Mouse (Mus musculus): ENCODE data around the gene Cenpn. TPM values are rescaled to one million over a fixed set of nuclear protein-coding genes. Genes with fewer than 3 reads are reported as not detected.

The Cenpn gene
- polyA plus RNA-seq, 1 experiment from 2014 or later, result 23.7 TPM

DNA sequence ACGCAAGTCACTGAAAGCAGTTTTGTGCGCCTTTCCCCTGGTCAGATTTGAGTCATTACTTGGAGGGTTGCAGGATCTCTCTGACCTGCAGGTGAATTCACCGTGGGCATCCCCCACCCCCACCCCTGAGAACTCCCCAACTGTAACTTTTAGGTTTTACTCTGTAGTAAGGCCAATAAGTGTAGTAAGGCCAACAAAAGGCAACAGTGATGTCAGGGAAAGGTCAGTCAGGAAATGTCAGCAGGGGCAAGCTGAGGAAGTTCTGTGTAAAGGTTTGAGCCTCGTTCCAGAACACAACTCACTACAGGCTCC lies 22.8 kb downstream of the Cenpn start:
- peak overlapping the region; percentile 94 for H3K4me3 ChIP-seq (ENCODE audit: low read depth, low read length)
- no peaks in the 10 kb centered on the region for H3K27me3 ChIP-seq (replicated peaks; ENCODE audit: control insufficient read depth, insufficient read depth, low read length)
- WGBS, result 12% methylated on average over 4 of the region's 4 CpGs
- DNase-seq (ENCODE audit: low spot score) (no peak), ATAC-seq (no peak)
- H3K27ac ChIP-seq (ENCODE audit: low read depth, low read length), result no peak overlapping the region
- H3K9ac ChIP-seq (ENCODE audit: low read length), result peak overlapping the region; percentile 87
- H3K9me3 ChIP-seq (replicated peaks; ENCODE audit: control insufficient read depth, low read length), result no peaks in the 10 kb centered on the region
- H3K36me3 ChIP-seq (ENCODE audit: control insufficient read depth, insufficient read depth, low read length), result 0 out of 2 replicates have a peak, but pooled peaks cover 7% of the 10 kb centered on the region
- H3K4me2 ChIP-seq (ENCODE audit: low read length), result peak overlapping the region; percentile 95
- peaks cover 8% of the 10 kb centered on the region for H3K4me1 ChIP-seq (ENCODE audit: control insufficient read depth, insufficient read depth, low read length)

DNA sequence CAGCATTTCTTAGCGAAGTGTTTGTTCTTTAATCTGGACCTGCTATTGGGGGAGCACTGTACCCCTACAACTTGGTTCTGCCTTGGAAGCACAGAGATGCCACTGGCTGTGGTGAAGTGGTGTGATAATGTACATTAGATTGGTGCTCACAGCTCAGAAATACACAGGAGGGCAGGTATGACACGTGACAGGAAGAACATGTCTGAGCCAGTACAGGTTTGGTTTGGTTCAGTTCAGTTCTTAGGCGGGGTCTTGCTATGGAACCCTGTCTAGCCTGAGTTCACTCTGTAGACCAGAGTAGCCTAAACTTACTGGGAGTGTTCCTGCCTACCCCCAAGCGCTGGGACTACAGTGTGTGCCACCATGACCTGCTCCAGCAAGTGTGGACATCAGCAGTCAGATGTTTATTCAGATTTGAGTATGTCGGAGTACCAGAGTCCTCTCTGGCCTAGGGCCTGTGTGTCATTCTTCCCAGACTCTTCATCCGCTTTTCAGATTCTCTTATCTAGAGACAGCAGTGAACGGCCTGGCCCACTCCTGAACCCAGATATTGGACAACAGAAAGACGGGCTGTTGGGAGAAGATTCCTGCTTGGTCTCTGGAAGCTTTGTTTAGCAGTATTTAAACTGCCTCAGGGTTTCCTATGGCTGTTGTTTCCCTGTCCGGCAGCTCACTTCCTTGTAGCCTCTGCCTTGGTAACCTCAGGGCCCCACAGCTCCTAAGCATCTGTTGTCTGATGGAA lies 23.8 kb downstream of the Cenpn start:
- no peak for ATAC-seq

DNA sequence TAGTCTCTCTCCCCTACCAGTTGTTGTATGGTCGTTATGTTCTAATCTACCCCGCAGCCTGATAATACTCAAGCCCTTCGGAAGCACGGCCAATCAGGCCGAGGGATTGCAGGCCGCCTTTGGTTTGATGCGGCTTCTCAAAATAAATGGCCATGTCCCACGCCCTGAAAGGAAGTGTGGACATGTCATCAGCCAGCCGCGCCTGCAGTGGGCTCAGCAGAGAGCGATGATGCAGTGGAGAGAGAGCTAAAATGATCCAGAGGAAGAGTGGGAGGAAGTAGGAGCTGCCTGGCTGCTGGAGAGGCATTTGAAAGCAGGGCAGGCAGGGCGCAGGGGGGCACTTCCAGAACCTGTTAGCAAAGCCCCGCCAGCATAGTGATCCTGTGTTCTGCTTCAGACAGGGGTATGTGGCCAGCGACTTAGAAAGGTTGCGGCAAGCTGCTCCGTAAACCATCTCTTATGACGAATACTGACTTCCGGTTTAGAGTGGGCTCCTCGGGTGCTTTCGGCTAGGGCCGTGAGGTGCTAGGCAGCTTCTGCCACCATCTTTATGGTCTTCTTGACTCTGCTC lies 24.8 kb downstream of the Cenpn start:
- Histone ChIP-seq H3K36me3 (ENCODE audit: control insufficient read depth, insufficient read depth, low read length) (0 out of 2 replicates have a peak, but pooled peaks cover 7% of the 10 kb centered on the region), H3K27ac (ENCODE audit: low read depth, low read length) (no peak overlapping the region), H3K4me1 (ENCODE audit: control insufficient read depth, insufficient read depth, low read length) (peaks cover 8% of the 10 kb centered on the region), H3K9ac (ENCODE audit: low read length) (no peak overlapping the region), H3K27me3 (replicated peaks; ENCODE audit: control insufficient read depth, insufficient read depth, low read length) (no peaks in the 10 kb centered on the region), H3K9me3 (replicated peaks; ENCODE audit: control insufficient read depth, low read length) (no peaks in the 10 kb centered on the region), H3K4me2 (ENCODE audit: low read length) (no peak overlapping the region), H3K4me3 (ENCODE audit: low read depth, low read length) (no peak overlapping the region)
- WGBS, result 83% methylated on average over 21 of the region's 21 CpGs
- ATAC-seq, result no peak
- no peak for DNase-seq (ENCODE audit: low spot score)

More for the DNA sequence above, 23.8 kb downstream of the Cenpn start:
- no peak for DNase-seq (ENCODE audit: low spot score)
- H3K27me3 ChIP-seq (replicated peaks; ENCODE audit: control insufficient read depth, insufficient read depth, low read length), result no peaks in the 10 kb centered on the region
- no peak overlapping the region for H3K27ac ChIP-seq (ENCODE audit: low read depth, low read length)
- no peak overlapping the region for H3K9ac ChIP-seq (ENCODE audit: low read length)
- H3K4me3 ChIP-seq (ENCODE audit: low read depth, low read length), result no peak overlapping the region
- peaks cover 8% of the 10 kb centered on the region for H3K4me1 ChIP-seq (ENCODE audit: control insufficient read depth, insufficient read depth, low read length)
- 88% methylated on average over 9 of the region's 9 CpGs for WGBS
- no peaks in the 10 kb centered on the region for H3K9me3 ChIP-seq (replicated peaks; ENCODE audit: control insufficient read depth, low read length)
- 0 out of 2 replicates have a peak, but pooled peaks cover 7% of the 10 kb centered on the region for H3K36me3 ChIP-seq (ENCODE audit: control insufficient read depth, insufficient read depth, low read length)
- H3K4me2 ChIP-seq (ENCODE audit: low read length), result no peak overlapping the region

DNA sequence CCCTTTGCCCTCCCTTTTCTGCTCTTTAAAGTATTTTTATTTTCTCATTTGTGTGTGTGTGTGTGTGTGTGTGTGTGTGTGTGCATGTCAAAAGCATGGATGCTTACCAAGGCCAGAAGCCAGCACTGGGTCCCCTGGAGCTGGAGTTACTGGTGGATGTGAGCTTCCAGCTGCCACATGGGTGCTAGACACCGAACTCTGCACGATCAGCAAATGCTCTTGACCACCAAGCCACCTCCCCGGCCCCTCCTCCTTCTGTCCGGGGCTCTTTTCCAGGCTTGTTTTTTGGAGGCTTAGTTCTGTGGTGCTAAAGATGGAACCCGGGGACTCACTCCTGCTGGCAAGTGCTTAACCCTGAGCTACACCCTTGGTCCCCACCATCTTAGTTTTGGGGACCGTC lies 25.3 kb downstream of the Cenpn start:
- DNase-seq (ENCODE audit: low spot score) (no peak), ATAC-seq (no peak)
- 88% methylated on average over 6 of the region's 6 CpGs for WGBS
- Histone ChIP-seq H3K9me3 (replicated peaks; ENCODE audit: control insufficient read depth, low read length) (no peaks in the 10 kb centered on the region), H3K9ac (ENCODE audit: low read length) (no peak overlapping the region), H3K4me3 (ENCODE audit: low read depth, low read length) (no peak overlapping the region), H3K36me3 (ENCODE audit: control insufficient read depth, insufficient read depth, low read length) (0 out of 2 replicates have a peak, but pooled peaks cover 7% of the 10 kb centered on the region), H3K4me1 (ENCODE audit: control insufficient read depth, insufficient read depth, low read length) (peaks cover 8% of the 10 kb centered on the region), H3K27me3 (replicated peaks; ENCODE audit: control insufficient read depth, insufficient read depth, low read length) (no peaks in the 10 kb centered on the region), H3K4me2 (ENCODE audit: low read length) (no peak overlapping the region), H3K27ac (ENCODE audit: low read depth, low read length) (no peak overlapping the region)

DNA sequence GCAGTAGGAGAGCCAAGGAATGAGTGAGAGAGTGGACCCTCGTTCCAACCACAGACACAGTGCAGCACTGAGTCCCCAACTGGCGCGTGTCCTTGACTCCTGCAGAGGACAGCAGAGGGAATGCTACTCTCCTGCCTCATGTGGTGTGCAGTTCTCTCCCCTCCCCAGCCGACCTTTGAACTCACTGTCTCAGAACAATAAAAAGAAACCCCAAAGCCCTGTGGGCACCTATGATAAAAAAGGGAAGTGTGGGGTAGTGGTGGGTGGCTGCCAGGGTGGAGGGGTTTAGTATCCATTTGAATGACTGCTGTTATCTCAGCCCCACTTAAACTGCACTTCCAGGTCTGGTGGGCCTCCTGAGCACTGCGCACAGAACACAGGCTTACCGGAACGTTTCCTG lies 26.1 kb downstream of the Cenpn start:
- no peak overlapping the region for H3K27ac ChIP-seq (ENCODE audit: low read depth, low read length)
- H3K27me3 ChIP-seq (replicated peaks; ENCODE audit: control insufficient read depth, insufficient read depth, low read length), result no peaks in the 10 kb centered on the region
- ATAC-seq (no peak), DNase-seq (ENCODE audit: low spot score) (no peak)
- no peak overlapping the region for H3K4me2 ChIP-seq (ENCODE audit: low read length)
- no peak overlapping the region for H3K4me3 ChIP-seq (ENCODE audit: low read depth, low read length)
- H3K36me3 ChIP-seq (ENCODE audit: control insufficient read depth, insufficient read depth, low read length), result 0 out of 2 replicates have a peak, but pooled peaks cover 7% of the 10 kb centered on the region
- 90% methylated on average over 7 of the region's 7 CpGs for WGBS
- peaks cover 8% of the 10 kb centered on the region for H3K4me1 ChIP-seq (ENCODE audit: control insufficient read depth, insufficient read depth, low read length)
- H3K9ac ChIP-seq (ENCODE audit: low read length), result no peak overlapping the region
- no peaks in the 10 kb centered on the region for H3K9me3 ChIP-seq (replicated peaks; ENCODE audit: control insufficient read depth, low read length)

DNA sequence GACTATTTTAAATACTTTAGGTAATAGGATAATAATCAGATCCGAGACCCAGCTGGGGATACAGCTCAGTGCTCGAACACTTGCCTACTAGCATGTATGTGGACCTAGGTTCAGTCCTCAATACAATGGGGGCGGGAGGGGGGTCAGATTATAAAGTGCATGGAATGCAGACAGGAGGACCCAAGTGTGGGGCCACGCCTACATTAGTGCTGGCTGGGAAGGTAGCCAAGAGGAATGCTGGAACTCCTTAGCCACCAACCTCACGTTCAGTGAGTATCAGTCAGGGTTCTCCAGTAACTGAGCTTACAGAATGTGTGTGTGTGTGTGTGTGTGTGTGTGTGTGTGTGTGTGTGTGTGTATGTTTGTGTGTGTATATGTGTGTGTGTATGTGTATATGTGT lies 29.8 kb downstream of the Cenpn start:
- H3K27ac ChIP-seq (ENCODE audit: low read depth, low read length), result no peak overlapping the region
- H3K4me2 ChIP-seq (ENCODE audit: low read length), result no peak overlapping the region
- H3K4me1 ChIP-seq (ENCODE audit: control insufficient read depth, insufficient read depth, low read length), result no peaks in the 10 kb centered on the region
- DNase-seq (ENCODE audit: low spot score) (peak; percentile 33), ATAC-seq (no peak)
- H3K4me3 ChIP-seq (ENCODE audit: low read depth, low read length), result no peak overlapping the region
- WGBS, result 74% methylated on average over 5 of the region's 5 CpGs
- peaks cover 30% of the 10 kb centered on the region for H3K36me3 ChIP-seq (ENCODE audit: control insufficient read depth, insufficient read depth, low read length)
- no peaks in the 10 kb centered on the region for H3K27me3 ChIP-seq (replicated peaks; ENCODE audit: control insufficient read depth, insufficient read depth, low read length)
- no peaks in the 10 kb centered on the region for H3K9me3 ChIP-seq (replicated peaks; ENCODE audit: control insufficient read depth, low read length)
- H3K9ac ChIP-seq (ENCODE audit: low read length), result no peak overlapping the region

DNA sequence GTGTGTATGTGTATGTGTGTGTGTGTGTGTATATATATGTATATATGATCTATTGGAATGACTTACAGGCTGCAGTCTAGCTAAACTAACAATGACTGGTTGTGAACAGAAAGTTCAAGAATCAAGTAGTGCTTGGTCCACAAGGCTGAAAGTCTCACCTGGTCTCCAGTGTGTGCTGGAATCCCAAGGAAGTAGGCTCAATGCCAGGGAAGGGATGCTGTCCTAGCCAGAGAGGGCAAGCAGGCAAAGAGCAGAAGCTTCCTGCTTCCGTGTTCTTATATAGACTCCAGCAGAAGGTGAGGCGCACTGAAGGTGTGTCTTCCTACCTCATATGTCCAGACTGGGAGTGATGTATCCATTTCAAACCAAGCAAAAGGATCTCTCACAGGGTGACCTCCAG lies 30.2 kb downstream of the Cenpn start:
- Histone ChIP-seq H3K36me3 (ENCODE audit: control insufficient read depth, insufficient read depth, low read length) (peaks cover 34% of the 10 kb centered on the region), H3K27ac (ENCODE audit: low read depth, low read length) (no peak overlapping the region), H3K27me3 (replicated peaks; ENCODE audit: control insufficient read depth, insufficient read depth, low read length) (no peaks in the 10 kb centered on the region), H3K4me1 (ENCODE audit: control insufficient read depth, insufficient read depth, low read length) (no peaks in the 10 kb centered on the region), H3K4me2 (ENCODE audit: low read length) (no peak overlapping the region), H3K9me3 (replicated peaks; ENCODE audit: control insufficient read depth, low read length) (no peaks in the 10 kb centered on the region), H3K9ac (ENCODE audit: low read length) (no peak overlapping the region), H3K4me3 (ENCODE audit: low read depth, low read length) (no peak overlapping the region)
- 94% methylated on average over 2 of the region's 2 CpGs for WGBS
- ATAC-seq (no peak), DNase-seq (ENCODE audit: low spot score) (no peak)

DNA sequence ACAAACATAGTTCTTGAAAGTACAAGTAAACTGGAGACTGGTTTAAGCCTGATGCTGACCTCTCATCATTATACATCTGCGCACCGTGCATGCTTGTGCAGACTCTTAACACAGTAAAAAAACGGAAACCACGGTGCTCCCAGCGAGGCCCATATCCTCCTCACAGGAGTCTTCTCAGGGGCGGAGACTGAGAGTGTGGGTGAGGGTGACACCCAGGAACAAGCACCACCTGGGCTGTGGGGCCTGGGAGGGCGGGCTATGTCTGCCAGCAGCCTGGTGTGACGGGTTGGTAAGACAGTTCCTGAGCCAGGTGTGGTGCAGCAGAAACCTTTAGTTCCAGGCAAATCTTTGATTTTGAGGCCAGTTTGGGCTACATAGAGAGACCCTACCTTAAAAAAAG lies 30.9 kb downstream of the Cenpn start:
- no peaks in the 10 kb centered on the region for H3K27me3 ChIP-seq (replicated peaks; ENCODE audit: control insufficient read depth, insufficient read depth, low read length)
- DNase-seq (ENCODE audit: low spot score), result no peak
- H3K9me3 ChIP-seq (replicated peaks; ENCODE audit: control insufficient read depth, low read length), result no peaks in the 10 kb centered on the region
- peaks cover 40% of the 10 kb centered on the region for H3K36me3 ChIP-seq (ENCODE audit: control insufficient read depth, insufficient read depth, low read length)
- 93% methylated on average over 8 of the region's 8 CpGs for WGBS
- no peaks in the 10 kb centered on the region for H3K4me1 ChIP-seq (ENCODE audit: control insufficient read depth, insufficient read depth, low read length)
- H3K9ac ChIP-seq (ENCODE audit: low read length), result no peak overlapping the region
- no peak overlapping the region for H3K4me2 ChIP-seq (ENCODE audit: low read length)
- ATAC-seq, result no peak
- H3K4me3 ChIP-seq (ENCODE audit: low read depth, low read length), result no peak overlapping the region
- H3K27ac ChIP-seq (ENCODE audit: low read depth, low read length), result no peak overlapping the region

DNA sequence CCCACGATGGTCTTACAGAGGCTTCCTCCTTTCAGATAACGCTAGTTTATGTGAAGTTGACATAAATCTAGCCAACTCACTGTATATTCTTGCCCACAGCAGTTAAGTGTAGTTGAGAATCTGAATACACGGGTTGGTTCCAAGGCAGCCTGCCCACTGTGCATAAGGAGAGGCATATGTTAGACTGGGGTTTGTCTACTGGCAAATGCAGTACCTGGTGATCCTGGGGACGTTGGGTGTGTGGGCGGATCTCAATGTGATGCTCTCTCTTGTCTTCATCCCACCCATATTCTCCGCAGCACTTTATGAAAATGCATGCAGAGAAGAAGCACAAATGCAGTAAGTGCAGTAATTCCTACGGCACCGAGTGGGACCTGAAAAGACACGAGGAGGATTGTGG lies 32.9 kb downstream of the Cenpn start:
- no peaks in the 10 kb centered on the region for H3K9me3 ChIP-seq (replicated peaks; ENCODE audit: control insufficient read depth, low read length)
- 94% methylated on average over 9 of the region's 9 CpGs for WGBS
- no peak overlapping the region for H3K9ac ChIP-seq (ENCODE audit: low read length)
- no peak for DNase-seq (ENCODE audit: low spot score)
- no peak overlapping the region for H3K4me2 ChIP-seq (ENCODE audit: low read length)
- no peak overlapping the region for H3K27ac ChIP-seq (ENCODE audit: low read depth, low read length)
- H3K36me3 ChIP-seq (ENCODE audit: control insufficient read depth, insufficient read depth, low read length), result peaks cover 56% of the 10 kb centered on the region
- no peak for ATAC-seq
- H3K27me3 ChIP-seq (replicated peaks; ENCODE audit: control insufficient read depth, insufficient read depth, low read length), result no peaks in the 10 kb centered on the region
- no peak overlapping the region for H3K4me3 ChIP-seq (ENCODE audit: low read depth, low read length)
- H3K4me1 ChIP-seq (ENCODE audit: control insufficient read depth, insufficient read depth, low read length), result no peaks in the 10 kb centered on the region

Measured in forebrain, embryonic 14.5 days (tissue).